Mouse (Mus musculus) liver, embryonic 14.5 days (tissue): ENCODE measurements around the gene Caskin2.

Experiments
- CTCF ChIP-seq: IDR thresholded peaks from 2 replicates; pipeline ENCODE4 v1.5.1; 2016; ENCODE audit warnings: antibody characterized with exemption, low read depth, control low read depth
- EP300 ChIP-seq: IDR thresholded peaks from 2 replicates; pipeline ENCODE4 v1.6.1; 2016; ENCODE audit warnings: antibody characterized with exemption, low read depth

DNA sequence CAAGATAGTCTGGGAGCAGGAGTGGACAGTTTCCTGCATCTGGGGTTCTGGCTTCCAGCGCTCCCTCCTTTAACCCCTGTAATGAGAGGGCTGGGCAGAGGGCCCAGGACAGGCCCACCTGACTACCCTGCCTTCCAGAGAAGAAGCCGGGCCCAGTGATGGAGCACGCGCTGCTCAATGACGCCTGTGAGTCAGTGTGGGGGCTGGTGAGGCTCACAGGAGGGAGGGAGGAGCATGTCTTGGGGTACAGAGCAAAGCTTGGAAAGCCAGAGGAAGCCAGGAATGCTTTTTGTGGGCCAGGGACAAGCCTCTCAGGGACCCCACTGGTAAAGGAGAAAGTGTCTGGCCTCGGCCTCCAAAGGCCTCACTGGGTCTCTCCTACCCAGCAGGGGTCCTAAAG is 41.2 kb upstream of the Caskin2 start:
- TF ChIP-seq EP300 (no peak), CTCF (no peak)
